Mouse (Mus musculus) neural tube, embryonic 12.5 days (tissue): ENCODE results near the gene Plcxd2. TPM values are rescaled to one million over a fixed set of nuclear protein-coding genes. Genes with fewer than 3 reads are reported as not detected.

Experiments
- ATAC-seq: fragments of 200-750 bp; cut with Nextera tagmentation; 2 replicates; pipeline ENCODE4 v1.8.0; 2017; ENCODE audit warnings: low read depth, mild to moderate bottlenecking, moderate TSS enrichment, moderate library complexity; ENCODE audit not compliant: low FRiP score
- H3K27ac ChIP-seq: fragments of 300-500 bp; sonication (generic); 2 replicates; pipeline ENCODE4 v1.5.1; 2016
- H3K27me3 ChIP-seq: fragments of 300-500 bp; sonication (generic); replicated peaks from 2 replicates; pipeline ENCODE4 v1.6.1; 2016; ENCODE audit warnings: mild to moderate bottlenecking
- H3K36me3 ChIP-seq: fragments of 300-500 bp; sonication (generic); 2 replicates; pipeline ENCODE4 v1.6.1; 2016; ENCODE audit warnings: mild to moderate bottlenecking
- H3K4me1 ChIP-seq: fragments of 300-500 bp; sonication (generic); 2 replicates; pipeline ENCODE4 v1.6.1; 2016
- H3K4me2 ChIP-seq: fragments of 300-500 bp; sonication (generic); replicated peaks from 2 replicates; pipeline ENCODE4 v1.6.1; 2016; ENCODE audit warnings: mild to moderate bottlenecking
- H3K4me3 ChIP-seq: fragments of 300-500 bp; sonication (generic); 2 replicates; pipeline ENCODE4 v1.5.1; 2016
- H3K9ac ChIP-seq: fragments of 300-500 bp; sonication (generic); 2 replicates; pipeline ENCODE4 v1.6.1; 2016; ENCODE audit warnings: mild to moderate bottlenecking
- H3K9me3 ChIP-seq: fragments of 300-500 bp; sonication (generic); 2 replicates; pipeline ENCODE4 v1.6.1; 2016; ENCODE audit warnings: mild to moderate bottlenecking
- WGBS: fragments of 180-500 bp; shearing (Covaris S2); methylation state at CpG from one replicate; pipeline ENCODE4 v1.1.7; 2016; 5-methylcytosine and 5-hydroxymethylcytosine counted together
- polyA plus RNA-seq: library from polyadenylated mRNA; unstranded; fragments of >200 nt; fragmentation: Nextera tagmentation; extraction: Ambion mirVana; gene quantifications from 2 replicates; pipeline ENCODE4 v1.2.1, GENCODE M21; 2016

The Plcxd2 gene
- polyA plus RNA-seq = 6.6 and 6.8 TPM in 2 replicates

DNA sequence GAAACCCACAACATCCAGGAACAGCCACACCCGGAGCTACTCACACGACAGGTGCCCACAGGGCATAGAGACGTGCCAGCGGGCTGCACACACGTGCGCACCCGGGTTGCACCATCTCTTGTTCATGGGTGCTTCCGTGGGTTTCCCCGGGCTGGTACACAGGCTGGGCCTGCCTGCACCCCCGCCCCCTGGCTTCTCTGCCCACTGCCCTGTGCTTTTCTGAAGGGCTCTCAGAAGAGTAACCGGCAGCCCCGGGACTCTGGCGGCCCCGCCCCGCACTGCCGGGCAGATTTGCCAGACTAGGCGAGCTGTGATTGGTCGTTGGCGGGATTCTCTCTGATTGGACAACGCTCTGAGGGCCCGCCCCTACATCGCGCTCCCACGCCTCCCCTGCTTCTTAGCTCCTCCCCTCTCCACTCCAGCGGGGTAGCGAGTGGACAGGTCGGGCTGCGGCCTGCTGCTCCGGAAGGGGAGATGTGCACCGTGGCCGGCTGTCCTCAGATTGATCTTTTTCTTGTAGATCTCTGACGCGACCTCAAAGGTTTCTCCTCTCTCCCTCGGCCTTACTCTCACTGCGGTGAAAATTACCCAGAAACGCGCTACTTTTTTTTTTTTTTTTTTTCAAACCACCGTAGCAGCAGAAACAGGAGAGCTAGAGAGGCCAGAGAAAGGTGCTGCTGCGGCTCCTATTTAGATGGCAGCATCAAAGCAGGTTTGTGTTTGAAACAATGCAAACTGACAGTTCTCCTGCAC is at the start of gene Plcxd2:
Gene Plcxd2, minus strand, starts transcription at position 66 of the 753 bp plus-strand sequence.
- H3K27ac ChIP-seq = no peak within 1 kb of the TSS
- H3K4me2 ChIP-seq = peak within 1 kb of the TSS; percentile 76
- no peaks in the 10 kb centered on the region for H3K9me3 ChIP-seq
- peaks cover 4% of the 10 kb centered on the region; the same call in 1 of the 2 replicates for H3K4me1 ChIP-seq
- peak within 1 kb of the TSS; percentile 51 for H3K9ac ChIP-seq
- no peaks in the 10 kb centered on the region for H3K27me3 ChIP-seq
- whole genome bisulfite sequencing = under 1% methylated on average over 39 of the region's 39 CpGs
- no peaks in the 10 kb centered on the region for H3K36me3 ChIP-seq
- peak within 1 kb of the TSS; percentile 48 for H3K4me3 ChIP-seq
- ATAC-seq = peak; percentile 99

DNA sequence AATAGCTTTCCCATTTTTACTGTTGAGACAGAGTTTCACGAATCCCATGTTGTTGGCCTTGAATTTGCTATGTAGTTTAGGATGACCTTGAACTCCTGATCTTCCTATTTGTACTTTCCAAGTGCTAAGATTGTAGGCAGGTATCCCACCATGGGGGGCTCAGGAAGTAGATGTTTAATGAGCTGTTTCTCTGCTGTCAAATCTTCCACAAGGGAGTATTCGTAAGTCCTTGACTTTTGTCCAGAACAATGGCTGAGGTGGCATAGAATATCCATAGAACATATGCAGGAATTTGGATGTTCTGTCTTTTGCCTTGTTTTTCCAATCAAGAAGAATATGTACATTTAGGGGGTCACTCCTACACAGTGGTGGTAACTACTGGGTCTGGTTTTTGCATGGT is 36.9 kb upstream of the Plcxd2 start:
- Histone ChIP-seq H3K4me3 (no peak overlapping the region), H3K9ac (no peak overlapping the region), H3K27me3 (no peaks in the 10 kb centered on the region), H3K4me1 (no peaks in the 10 kb centered on the region), H3K36me3 (no peaks in the 10 kb centered on the region), H3K9me3 (no peaks in the 10 kb centered on the region), H3K4me2 (no peak overlapping the region), H3K27ac (no peak overlapping the region)
- WGBS = 84% methylated on average over 2 of the region's 2 CpGs
- no peak for ATAC-seq

DNA sequence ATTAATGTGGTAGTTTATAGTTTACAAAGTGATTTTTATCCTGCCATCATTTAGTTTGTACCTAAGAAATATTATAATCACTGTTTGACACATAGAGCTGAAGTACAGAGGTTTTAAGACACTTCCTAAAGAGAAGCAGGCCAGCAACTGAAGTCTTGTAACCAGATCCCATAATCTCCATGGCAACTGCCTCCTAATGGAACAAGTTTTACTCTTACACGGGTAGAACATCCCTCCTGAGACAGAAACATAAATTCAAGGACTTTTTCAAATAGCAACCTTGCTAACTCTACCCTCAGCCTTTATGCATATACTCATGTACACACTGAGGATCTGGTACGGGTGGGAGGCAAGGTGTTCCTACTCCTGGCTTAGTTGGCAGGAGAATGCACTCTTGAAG is 26.2 kb upstream of the Plcxd2 start:
- no peaks in the 10 kb centered on the region for H3K4me1 ChIP-seq
- no peak overlapping the region for H3K9ac ChIP-seq
- no peak overlapping the region for H3K4me3 ChIP-seq
- H3K36me3 ChIP-seq = no peaks in the 10 kb centered on the region
- 53% methylated on average over 2 of the region's 2 CpGs for WGBS
- ATAC-seq = no peak
- H3K4me2 ChIP-seq = no peak overlapping the region
- H3K27ac ChIP-seq = no peak overlapping the region
- no peaks in the 10 kb centered on the region for H3K27me3 ChIP-seq
- no peaks in the 10 kb centered on the region for H3K9me3 ChIP-seq

DNA sequence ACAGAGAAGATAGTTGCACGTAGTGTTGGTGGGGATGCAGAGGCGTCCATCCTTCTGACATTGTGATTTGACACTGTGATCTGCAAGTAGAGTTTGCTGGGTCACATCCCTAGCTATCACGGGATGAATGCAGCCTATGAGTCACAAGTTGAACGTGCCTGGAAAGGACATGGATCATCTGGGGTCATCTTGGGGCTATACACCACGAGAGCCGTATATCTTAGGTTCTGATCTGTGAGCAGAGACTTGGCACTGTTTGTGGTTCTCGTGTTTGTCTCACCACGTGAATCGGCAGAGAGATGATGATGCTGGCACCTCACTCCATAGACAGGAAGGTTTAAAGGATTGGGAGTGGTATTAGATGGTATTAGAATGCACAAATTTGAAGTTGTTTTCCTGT is 23.9 kb upstream of the Plcxd2 start:
- Histone ChIP-seq H3K4me1 (no peaks in the 10 kb centered on the region), H3K4me3 (no peak overlapping the region), H3K4me2 (no peak overlapping the region), H3K27ac (no peak overlapping the region), H3K27me3 (no peaks in the 10 kb centered on the region), H3K36me3 (no peaks in the 10 kb centered on the region), H3K9ac (no peak overlapping the region), H3K9me3 (no peaks in the 10 kb centered on the region)
- 78% methylated on average over 9 of the region's 9 CpGs for WGBS
- no peak for ATAC-seq

DNA sequence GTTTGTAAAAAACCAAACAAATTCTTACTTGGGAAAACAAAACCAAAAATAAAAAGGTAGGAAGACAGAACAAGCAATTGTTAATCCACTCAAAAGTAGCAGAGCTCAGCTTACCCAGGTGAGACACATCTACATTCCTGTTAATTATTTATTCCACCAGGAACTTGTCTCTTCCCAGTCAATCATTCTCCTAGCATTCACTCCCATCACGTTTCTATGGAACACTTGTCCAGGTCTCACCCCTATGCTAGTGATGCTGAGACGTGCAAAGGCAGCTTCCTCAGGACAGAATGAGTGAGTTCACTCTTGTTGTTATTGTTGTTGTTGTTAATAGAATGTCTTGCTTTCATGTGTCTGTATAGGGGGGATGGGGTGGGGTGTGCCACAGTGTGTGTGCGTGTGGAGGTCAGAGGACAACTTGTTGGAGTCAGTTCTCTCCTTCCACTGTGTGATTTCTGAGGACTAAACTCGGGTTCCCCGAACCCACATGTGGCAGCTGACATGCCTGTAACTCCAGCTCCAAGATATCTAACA is 13.0 kb upstream of the Plcxd2 start:
- no peaks in the 10 kb centered on the region for H3K27me3 ChIP-seq
- no peak; the same call in 1 of the 2 replicates for ATAC-seq

DNA sequence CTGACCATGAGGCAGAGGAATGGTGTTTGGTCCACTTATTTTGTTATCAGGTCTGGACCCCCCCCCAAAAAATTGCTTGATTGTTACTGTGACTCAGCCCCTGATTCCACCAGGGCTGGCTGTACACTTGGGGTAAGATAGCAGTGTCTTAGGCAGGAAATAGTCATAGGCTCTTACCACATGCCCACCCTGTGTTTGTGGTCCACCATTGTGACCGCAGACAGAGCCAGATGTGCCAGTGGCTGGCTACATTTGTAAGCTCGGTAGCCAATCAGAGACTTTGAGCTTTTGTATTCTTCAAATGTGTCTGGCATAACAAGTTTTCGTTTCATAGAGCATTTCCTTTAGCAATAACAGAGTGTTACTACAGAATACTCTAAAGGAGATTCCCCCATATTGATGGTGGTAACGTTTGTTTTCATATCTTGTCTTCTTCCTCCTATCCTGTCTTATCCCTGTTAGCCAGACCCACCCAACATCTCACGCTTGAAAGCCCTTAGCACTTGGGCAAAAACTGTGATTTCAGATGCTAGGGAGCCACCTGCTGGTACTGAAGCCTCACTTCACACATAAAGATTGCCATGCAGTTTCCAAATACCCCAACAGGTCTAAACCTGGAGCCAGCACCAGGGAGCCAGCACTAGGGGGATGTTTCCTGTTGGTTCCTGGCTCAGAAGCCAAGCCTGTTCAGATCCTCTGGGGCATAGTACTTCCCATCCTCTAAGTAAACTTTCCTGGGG is 12.3 kb upstream of the Plcxd2 start:
- Histone ChIP-seq H3K9me3 (no peaks in the 10 kb centered on the region), H3K27me3 (no peaks in the 10 kb centered on the region), H3K4me2 (no peak overlapping the region), H3K27ac (no peak overlapping the region), H3K36me3 (no peaks in the 10 kb centered on the region), H3K9ac (no peak overlapping the region), H3K4me1 (no peaks in the 10 kb centered on the region), H3K4me3 (no peak overlapping the region)
- WGBS = 52% methylated on average over 5 of the region's 5 CpGs
- peak; percentile 85 for ATAC-seq

More for the DNA sequence above, 13.0 kb upstream of the Plcxd2 start:
- Histone ChIP-seq H3K36me3 (no peaks in the 10 kb centered on the region), H3K4me2 (no peak overlapping the region), H3K9me3 (no peaks in the 10 kb centered on the region), H3K4me3 (no peak overlapping the region), H3K9ac (no peak overlapping the region), H3K27ac (no peak overlapping the region), H3K4me1 (no peaks in the 10 kb centered on the region)
- 76% methylated on average over 5 of the region's 5 CpGs for WGBS

DNA sequence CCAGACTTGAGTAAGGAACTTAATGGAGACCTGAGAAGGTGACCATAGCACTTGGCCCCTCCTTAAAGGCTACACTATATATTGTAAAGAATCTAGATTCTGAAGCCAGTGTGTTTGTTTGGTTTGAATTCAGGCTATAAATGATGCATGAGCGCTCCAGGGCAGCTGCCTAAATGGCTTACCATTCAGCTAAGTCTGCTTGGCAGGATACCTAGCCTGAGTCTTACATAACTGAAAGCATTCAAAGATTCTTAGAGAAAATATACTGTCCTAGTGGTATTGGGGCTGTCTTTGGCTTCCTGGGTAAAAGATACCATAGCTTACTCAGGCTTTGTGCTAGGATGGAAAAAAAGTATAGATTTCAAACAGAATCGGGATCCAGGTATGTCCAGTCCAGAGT is 11.3 kb upstream of the Plcxd2 start:
- 85% methylated on average over 2 of the region's 2 CpGs for WGBS
- Histone ChIP-seq H3K4me1 (no peaks in the 10 kb centered on the region), H3K4me2 (no peak overlapping the region), H3K27me3 (no peaks in the 10 kb centered on the region), H3K9me3 (no peaks in the 10 kb centered on the region), H3K27ac (no peak overlapping the region), H3K36me3 (no peaks in the 10 kb centered on the region), H3K4me3 (no peak overlapping the region), H3K9ac (no peak overlapping the region)
- no peak for ATAC-seq

DNA sequence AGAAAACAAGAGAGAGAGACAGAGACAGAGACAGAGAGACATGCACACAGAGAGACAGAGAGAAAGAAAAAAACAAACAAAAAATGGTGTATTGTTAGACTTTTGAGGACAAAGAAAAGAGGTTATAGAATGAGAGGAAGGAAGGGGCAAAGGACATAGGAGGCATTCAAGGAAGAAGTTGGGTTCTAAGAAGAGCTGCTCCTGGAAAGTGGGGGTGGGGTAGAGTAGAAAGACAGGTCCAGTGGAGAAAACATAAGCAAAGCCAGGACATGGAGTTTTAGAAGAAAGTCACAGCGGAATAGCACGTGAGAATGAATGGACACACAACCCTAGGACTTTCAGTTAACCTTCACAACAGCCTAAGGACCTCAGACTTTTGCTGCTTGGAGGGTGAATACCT is 10.4 kb upstream of the Plcxd2 start:
- Histone ChIP-seq H3K9me3 (no peaks in the 10 kb centered on the region), H3K4me1 (no peaks in the 10 kb centered on the region), H3K27ac (no peak overlapping the region), H3K4me3 (no peak overlapping the region), H3K27me3 (no peaks in the 10 kb centered on the region), H3K4me2 (no peak overlapping the region), H3K36me3 (no peaks in the 10 kb centered on the region), H3K9ac (no peak overlapping the region)
- WGBS = 86% methylated on average over 2 of the region's 2 CpGs
- no peak for ATAC-seq

DNA sequence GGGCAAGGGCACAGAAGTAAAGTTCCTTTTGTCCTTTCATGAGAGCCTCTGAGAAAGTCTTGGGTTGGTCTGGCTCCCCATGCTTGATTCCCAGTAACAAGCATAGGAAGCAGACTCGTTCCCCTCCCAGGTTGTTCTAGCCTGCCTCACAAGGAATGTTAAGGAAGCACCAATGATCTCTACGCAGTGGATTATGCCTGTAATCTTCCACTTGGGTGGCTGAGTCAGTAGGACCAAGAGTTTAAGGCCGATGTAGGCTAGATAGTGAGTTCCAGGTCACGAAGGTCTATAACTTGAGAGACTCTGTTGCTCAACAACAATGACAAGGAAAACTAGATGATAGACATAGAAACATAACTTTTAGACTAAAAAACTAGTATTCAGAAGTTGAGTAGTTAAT is 9.8 kb upstream of the Plcxd2 start:
- no peaks in the 10 kb centered on the region for H3K36me3 ChIP-seq
- WGBS = 85% methylated on average over 4 of the region's 4 CpGs
- H3K9me3 ChIP-seq = no peaks in the 10 kb centered on the region
- no peak overlapping the region for H3K4me3 ChIP-seq
- H3K27ac ChIP-seq = no peak overlapping the region
- H3K27me3 ChIP-seq = no peaks in the 10 kb centered on the region
- no peak for ATAC-seq
- H3K4me2 ChIP-seq = no peak overlapping the region
- no peak overlapping the region for H3K9ac ChIP-seq
- H3K4me1 ChIP-seq = no peaks in the 10 kb centered on the region

DNA sequence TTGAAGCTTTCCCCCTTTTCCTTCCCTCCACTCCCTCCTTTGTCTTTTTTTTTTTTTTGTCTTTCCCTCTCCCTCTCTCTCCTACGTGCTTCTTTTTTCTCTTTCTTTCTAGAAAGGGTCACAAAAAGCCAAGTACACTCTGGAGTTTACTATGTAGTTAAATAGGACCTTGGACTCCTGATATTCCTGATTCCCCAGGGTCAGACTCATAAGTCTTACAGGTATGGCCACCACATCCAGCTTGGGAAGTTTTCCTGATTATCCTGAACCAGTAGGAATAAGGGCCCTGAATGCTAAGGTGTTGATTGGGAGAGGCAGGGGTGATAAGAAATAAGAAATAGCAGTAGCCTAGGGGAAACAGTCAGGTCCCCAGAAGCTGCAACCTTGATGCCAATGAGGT is 9.3 kb upstream of the Plcxd2 start:
- no peak overlapping the region for H3K27ac ChIP-seq
- 75% methylated on average over 1 of the region's 1 CpGs for WGBS
- H3K36me3 ChIP-seq = no peaks in the 10 kb centered on the region

DNA sequence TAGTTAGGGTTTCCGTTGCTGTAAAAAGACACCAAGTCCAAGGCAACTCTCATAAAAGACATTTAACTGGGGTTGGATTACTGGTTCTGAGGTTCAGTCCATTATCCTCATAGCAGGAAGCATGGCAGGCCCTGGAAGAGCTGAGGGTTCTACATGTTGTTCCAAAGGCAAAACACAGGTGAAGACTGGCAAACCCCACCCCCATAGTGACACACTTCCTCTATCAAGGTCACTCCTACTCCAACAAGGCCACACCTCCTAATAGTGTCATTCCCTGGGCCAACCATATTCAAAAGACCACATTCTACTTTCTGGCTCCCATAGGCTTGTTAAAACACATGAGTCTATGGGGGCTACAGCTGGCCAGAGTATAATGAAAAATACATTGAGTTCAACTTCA is 1.7 kb upstream of the Plcxd2 start:
- Histone ChIP-seq H3K27ac (no peak overlapping the region), H3K4me1 (peaks cover 4% of the 10 kb centered on the region; the same call in 1 of the 2 replicates), H3K27me3 (no peaks in the 10 kb centered on the region), H3K4me2 (no peak overlapping the region), H3K36me3 (no peaks in the 10 kb centered on the region), H3K9ac (no peak overlapping the region), H3K4me3 (no peak overlapping the region), H3K9me3 (no peaks in the 10 kb centered on the region)
- ATAC-seq = no peak
- 85% methylated on average over 1 of the region's 1 CpGs for WGBS

More for the DNA sequence above, 9.3 kb upstream of the Plcxd2 start:
- Histone ChIP-seq H3K27me3 (no peaks in the 10 kb centered on the region), H3K4me2 (no peak overlapping the region), H3K4me1 (no peaks in the 10 kb centered on the region), H3K9ac (no peak overlapping the region), H3K4me3 (no peak overlapping the region), H3K9me3 (no peaks in the 10 kb centered on the region)
- no peak for ATAC-seq

DNA sequence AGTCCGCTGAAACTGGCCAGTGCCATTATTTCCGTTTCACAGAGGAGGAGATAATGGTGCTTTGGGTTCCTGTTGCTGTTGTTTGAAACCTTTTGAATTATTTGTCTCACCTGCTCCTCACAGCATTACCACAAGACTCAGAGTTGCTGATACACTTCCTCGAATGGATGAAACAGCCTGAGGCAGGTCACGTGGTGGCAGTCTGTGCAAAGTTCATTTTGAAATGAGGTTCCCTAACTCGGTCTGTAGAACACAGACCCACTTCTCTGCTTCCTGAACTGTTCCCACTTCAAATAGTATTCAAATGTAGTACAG is 845 bp upstream of the Plcxd2 start:
- Histone ChIP-seq H3K27ac (no peak overlapping the region), H3K9ac (peak overlapping the region; percentile 45), H3K9me3 (no peaks in the 10 kb centered on the region), H3K36me3 (no peaks in the 10 kb centered on the region), H3K4me3 (peak overlapping the region; percentile 48), H3K27me3 (no peaks in the 10 kb centered on the region), H3K4me1 (peaks cover 4% of the 10 kb centered on the region; the same call in 1 of the 2 replicates), H3K4me2 (peak overlapping the region; percentile 76)
- no peak; the same call in 1 of the 2 replicates for ATAC-seq
- WGBS = 13% methylated on average over 5 of the region's 5 CpGs
